Mouse (Mus musculus): Measurements from ENCODE around the gene Areg.

Gene Areg

DNA sequence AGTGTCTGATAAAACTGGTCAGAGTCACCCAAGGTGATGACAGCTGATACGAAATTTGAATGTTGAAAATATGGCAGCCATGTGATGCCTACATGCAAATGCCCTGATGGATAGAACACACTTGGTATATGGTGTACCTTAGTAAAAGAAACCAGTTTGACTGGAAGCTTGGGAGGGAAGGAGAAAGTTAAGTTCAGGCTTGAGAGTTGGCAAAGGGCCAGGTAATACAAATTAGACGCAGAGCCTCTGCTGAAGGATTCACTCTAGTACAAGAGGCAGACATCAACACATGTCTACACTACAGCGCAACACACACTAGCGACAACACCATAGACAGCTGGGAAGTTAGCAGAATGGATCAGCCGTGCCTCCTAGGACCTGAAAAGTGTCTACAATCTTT is 27.2 kb downstream of the Areg start:
- no peak for DNase-seq (ENCODE audit: low read depth, low spot score)

- DNase-seq (ENCODE audit: low read depth, low spot score): no peak
Observed at GRCm38 (mm10) chr5:91176397-91176796, 37.0 kb downstream of the Areg start.

DNA sequence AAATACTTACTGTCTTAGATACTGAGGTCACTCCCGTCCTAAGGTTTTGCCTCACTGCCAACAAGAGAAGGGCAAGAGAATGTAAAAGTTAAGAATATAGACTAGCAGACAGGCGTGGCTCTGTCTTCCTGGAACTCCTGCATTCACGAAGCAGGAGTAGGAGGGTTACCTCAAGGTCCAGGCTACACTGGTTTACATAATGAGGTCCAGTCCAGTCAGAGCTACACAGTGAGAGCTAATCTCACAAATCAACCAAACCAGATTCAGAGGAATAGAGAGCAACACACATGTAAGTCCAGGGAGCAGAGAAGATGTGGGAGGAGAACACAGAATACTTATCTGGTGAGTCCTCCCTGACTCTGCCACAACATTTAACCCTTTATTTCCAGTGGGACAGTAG is 55.2 kb downstream of the Areg start:
- DNase-seq (ENCODE audit: low read depth, low spot score): no peak

All from WW6 (cell line).